Mouse (Mus musculus): Measurements from ENCODE around the gene Rhcg. TPM values are rescaled to one million over a fixed set of nuclear protein-coding genes. Genes with fewer than 3 reads are reported as not detected.
A peak's percentile ranks its signal among the peaks of the same experiment; 100 is the strongest.

Rhcg gene
- total RNA-seq, 2 experiments from 2014 or later = not detected

GRCm38 (mm10) chr7:79600122-79600521, 17.3 kb downstream of the Rhcg start:
- no peak for DNase-seq

GRCm38 (mm10) chr7:79594854-79595253, 22.6 kb downstream of the Rhcg start:
- peak; percentile 30 for DNase-seq

GRCm38 (mm10) chr7:79591812-79592731, 25.4 kb downstream of the Rhcg start:
- DNase-seq = no peak

GRCm38 (mm10) chr7:79590560-79591110, 26.8 kb downstream of the Rhcg start:
- DNase-seq = no peak

- no peak for DNase-seq
Observed at GRCm38 (mm10) chr7:79589763-79590559, 27.5 kb downstream of the Rhcg start.

- no peak for DNase-seq
Observed at GRCm38 (mm10) chr7:79588284-79588683, 29.2 kb downstream of the Rhcg start.

- DNase-seq = no peak
Observed at GRCm38 (mm10) chr7:79578851-79579241, 38.6 kb downstream of the Rhcg start.

- no peak for DNase-seq
Observed at GRCm38 (mm10) chr7:79577931-79578850, 39.3 kb downstream of the Rhcg start.

- DNase-seq = no peak
Observed at GRCm38 (mm10) chr7:79577096-79577874, 40.2 kb downstream of the Rhcg start.

- no peak for DNase-seq
Observed at GRCm38 (mm10) chr7:79576659-79577058, 40.8 kb downstream of the Rhcg start.

- no peak for DNase-seq
Observed at GRCm38 (mm10) chr7:79572191-79572818, 45.2 kb downstream of the Rhcg start.

GRCm38 (mm10) chr7:79568937-79569535, 48.4 kb downstream of the Rhcg start:
- DNase-seq = no peak

- DNase-seq = no peak
Observed at GRCm38 (mm10) chr7:79568212-79568611, 49.2 kb downstream of the Rhcg start.

GRCm38 (mm10) chr7:79563675-79564074, 53.8 kb downstream of the Rhcg start:
- DNase-seq = no peak

- no peak for DNase-seq
Observed at GRCm38 (mm10) chr7:79562385-79562784, 55.1 kb downstream of the Rhcg start.

- DNase-seq = no peak
Observed at GRCm38 (mm10) chr7:79558698-79559097, 58.8 kb downstream of the Rhcg start.

- DNase-seq = no peak
Observed at GRCm38 (mm10) chr7:79557728-79558221, 59.7 kb downstream of the Rhcg start.

- DNase-seq = no peak
Observed at GRCm38 (mm10) chr7:79555368-79556034, 62.0 kb downstream of the Rhcg start.

GRCm38 (mm10) chr7:79552702-79553101, 64.8 kb downstream of the Rhcg start:
- DNase-seq = no peak
